Mouse (Mus musculus) megakaryocyte, embryonic 14.5 days (primary cell): ENCODE results near the gene Zfp710. TPM values are rescaled to one million over a fixed set of nuclear protein-coding genes. Genes with fewer than 3 reads are reported as not detected.
"Not testable (repeated sequence)": the region's sequence is repeated elsewhere in the genome, so short reads cannot be mapped to it uniquely, and the experiment has no call there.

Experiments used
- H3K27me3 ChIP-seq: replicated peaks from 2 replicates; pipeline ENCODE3; 2012; ENCODE audit warnings: inconsistent platforms
- H3K36me3 ChIP-seq: replicated peaks from 2 replicates; pipeline ENCODE3; 2012; ENCODE audit warnings: low read length, inconsistent platforms, mixed read lengths
- H3K4me1 ChIP-seq: 2 replicates; pipeline ENCODE4 v1.6.1; 2012; ENCODE audit warnings: inconsistent platforms
- H3K4me3 ChIP-seq: replicated peaks from 2 replicates; pipeline ENCODE3; 2012; ENCODE audit warnings: moderate library complexity, mild to moderate bottlenecking, inconsistent platforms
- H3K9me3 ChIP-seq: 2 replicates; pipeline ENCODE4 v1.6.1; 2012; ENCODE audit warnings: inconsistent platforms
- FLI1 ChIP-seq: IDR thresholded peaks from 2 replicates; pipeline ENCODE4 v1.6.1; 2012; ENCODE audit warnings: low read length, inconsistent platforms, mixed read lengths
- GATA1 ChIP-seq: IDR thresholded peaks from 3 replicates; pipeline ENCODE4 v1.6.1; 2012; ENCODE audit warnings: mixed read lengths, low read length, inconsistent platforms, borderline replicate concordance
- polyA plus RNA-seq: library from polyadenylated mRNA; stranded (reverse); fragments of >175 nt; gene quantifications from 2 replicates; pipeline ENCODE4 v1.2.3, GENCODE M21; 2012; ENCODE audit warnings: low replicate concordance; ENCODE audit not compliant: insufficient read depth

The Zfp710 gene
- polyA plus RNA-seq, 1 experiment: 55.0 TPM

DNA sequence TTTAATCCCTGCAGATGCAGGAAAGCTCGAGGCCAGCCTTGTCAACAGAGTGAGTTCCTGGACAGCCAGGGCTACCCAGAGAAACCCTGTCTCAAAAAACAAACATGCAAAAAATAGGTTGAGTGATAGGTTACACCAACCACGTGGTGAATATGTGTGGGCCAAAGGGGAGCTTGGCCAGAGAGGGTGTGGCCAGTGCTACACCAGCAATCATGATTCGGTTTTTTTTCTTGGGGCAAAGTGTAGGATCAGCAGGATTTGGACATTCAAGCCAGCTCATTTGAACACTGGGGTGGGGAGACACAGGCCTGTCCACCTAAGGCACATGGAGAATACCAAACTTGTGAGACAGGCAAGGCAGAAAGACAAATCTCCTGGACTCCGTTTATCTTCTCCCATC is 104.7 kb downstream of the Zfp710 start:
- Histone ChIP-seq H3K9me3 (no peaks in the 10 kb centered on the region), H3K36me3 (no peaks in the 10 kb centered on the region), H3K4me1 (peaks cover 49% of the 10 kb centered on the region), H3K4me3 (no peak overlapping the region), H3K27me3 (no peaks in the 10 kb centered on the region)
- TF ChIP-seq GATA1: no peak
- no peak for TF ChIP-seq FLI1

DNA sequence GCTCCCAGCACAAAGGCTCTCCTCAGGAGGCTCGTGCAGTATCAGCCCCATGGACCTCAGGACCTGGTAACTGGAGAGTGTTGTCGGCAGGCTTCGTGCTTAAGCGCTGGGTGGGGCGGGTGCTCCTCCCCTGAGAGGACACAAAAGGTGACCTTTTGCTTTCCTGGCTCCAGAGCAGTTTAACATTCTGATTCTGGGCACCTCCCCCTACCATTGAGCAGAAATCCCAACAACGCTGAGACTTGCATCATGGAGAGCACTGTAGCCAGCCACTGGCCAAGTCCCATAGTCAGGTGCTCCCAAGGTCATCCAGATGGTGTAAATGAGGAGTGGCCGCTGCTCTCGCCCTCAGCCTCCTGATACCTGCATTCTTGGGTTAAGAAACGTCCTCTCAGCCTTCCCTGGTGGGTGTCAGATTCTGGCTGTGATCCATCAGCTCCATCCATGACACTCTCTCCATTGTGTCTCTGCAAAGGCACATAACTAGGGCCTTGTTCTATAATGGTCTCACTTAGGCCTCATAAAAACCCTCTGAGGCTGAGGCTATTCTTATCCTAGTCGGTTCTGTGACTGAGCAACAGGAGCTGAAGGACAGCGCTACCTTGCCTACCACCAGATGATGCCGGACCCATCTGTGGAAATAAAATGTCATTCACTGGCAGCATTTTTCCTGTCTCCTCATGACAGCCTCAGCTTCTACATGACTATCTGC is 105.9 kb downstream of the Zfp710 start:
- Histone ChIP-seq H3K27me3 (no peaks in the 10 kb centered on the region), H3K9me3 (no peaks in the 10 kb centered on the region), H3K4me1 (peaks cover 59% of the 10 kb centered on the region), H3K36me3 (no peaks in the 10 kb centered on the region), H3K4me3 (no peak overlapping the region)
- TF ChIP-seq GATA1: no peak
- no peak for TF ChIP-seq FLI1

DNA sequence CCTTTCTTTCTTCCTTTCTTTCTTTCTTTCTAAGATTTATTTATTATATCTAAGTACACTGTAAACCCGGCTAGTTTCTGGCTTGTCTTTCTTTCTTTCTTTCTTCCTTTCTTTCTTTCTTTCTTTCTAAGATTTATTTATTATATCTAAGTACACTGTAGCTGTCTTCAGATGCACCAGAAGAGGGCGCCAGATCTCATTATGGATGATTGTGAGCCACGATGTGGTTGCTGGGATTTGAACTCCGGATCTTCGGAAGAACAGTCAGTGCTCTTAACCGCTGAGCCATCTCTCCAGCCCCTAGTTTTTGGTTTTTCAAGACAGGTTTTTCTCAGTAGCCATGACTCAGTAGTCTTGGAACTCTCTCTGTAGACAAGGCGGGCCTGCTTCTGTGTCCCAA is 106.7 kb downstream of the Zfp710 start:
- not testable (repeated sequence) for H3K9me3 ChIP-seq, H3K4me3 ChIP-seq, H3K36me3 ChIP-seq, H3K27me3 ChIP-seq
- H3K4me1 ChIP-seq: peaks cover 61% of the 10 kb centered on the region

DNA sequence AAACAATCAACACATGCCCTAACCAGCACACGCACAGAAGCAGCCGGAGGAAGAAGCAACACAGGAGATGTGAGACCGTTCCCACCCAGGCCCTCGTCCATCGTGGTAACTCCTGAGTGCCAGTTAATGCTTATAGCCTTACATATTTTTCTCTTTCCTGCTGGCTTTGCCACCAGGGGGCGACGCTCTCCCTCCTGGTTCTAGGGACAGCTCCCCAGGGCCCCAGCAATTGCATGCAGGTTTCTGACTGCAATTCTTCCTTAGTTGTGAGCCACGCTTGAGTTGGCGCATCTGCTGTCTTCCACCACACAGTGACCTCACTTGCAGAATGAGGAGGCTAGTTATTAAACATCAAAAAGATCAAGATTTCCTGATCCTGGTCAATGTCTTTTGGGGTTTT is 107.9 kb downstream of the Zfp710 start:
- no peak for TF ChIP-seq GATA1
- TF ChIP-seq FLI1: no peak
- H3K27me3 ChIP-seq: no peaks in the 10 kb centered on the region

DNA sequence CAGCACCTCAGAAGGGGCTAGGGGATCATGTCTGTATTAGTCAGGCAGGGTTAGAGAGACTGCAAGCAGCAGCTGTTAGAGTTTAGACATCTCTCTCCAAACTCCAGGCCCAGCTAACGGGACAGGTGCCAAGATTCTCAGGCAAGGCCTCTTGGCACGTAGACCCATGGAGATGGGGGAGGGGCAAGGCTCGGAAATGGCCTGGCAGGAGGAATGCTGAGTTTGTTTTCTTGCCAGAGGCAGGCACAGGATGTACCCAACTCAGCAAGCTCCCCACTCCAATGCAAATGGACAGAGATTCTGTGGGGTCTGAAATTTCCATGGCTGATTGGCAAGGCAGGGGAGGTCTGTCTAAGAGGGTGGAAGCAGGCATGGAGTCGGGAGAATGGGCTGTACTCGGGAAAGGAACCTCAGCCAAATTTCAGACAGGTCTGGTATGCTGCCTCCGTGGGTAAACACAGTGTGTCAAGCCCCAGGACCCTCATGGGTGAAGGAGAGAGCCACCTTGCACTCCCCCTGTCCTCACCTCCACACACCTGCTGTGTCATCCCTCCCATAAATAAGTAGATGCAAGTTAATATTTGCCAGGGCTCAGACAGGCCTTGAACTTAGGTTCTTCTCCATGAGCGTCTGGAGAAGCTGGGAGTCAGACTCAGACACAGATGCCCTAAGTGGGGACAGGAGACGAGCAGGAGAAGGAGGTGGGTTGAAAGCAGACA is 110.0 kb downstream of the Zfp710 start:
- Histone ChIP-seq H3K4me1 (peaks cover 45% of the 10 kb centered on the region), H3K4me3 (peak overlapping the region; percentile 74), H3K36me3 (peaks cover 13% of the 10 kb centered on the region), H3K9me3 (peaks cover 18% of the 10 kb centered on the region), H3K27me3 (no peaks in the 10 kb centered on the region)
- no peak for TF ChIP-seq GATA1

More for the DNA sequence above, 107.9 kb downstream of the Zfp710 start:
- Histone ChIP-seq H3K4me1 (peaks cover 51% of the 10 kb centered on the region), H3K4me3 (no peak overlapping the region), H3K9me3 (peaks cover 12% of the 10 kb centered on the region), H3K36me3 (peaks cover 11% of the 10 kb centered on the region)

DNA sequence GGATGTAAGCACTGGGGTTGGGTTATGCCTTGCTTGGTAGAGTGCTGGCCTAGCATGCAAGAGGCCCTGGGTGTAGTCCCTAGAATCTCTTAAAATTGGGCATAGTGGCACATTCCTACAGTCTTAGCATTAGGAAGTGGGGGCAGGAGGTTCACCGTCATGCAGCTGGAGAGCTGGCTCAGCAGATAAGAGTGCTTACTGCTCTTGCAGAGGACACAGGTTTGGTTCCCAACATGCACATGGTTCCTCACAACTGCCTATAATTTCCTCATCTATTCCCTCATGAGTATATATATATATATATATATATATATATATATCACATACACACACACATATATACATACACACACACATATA is 110.5 kb downstream of the Zfp710 start:
- Histone ChIP-seq H3K9me3 (peaks cover 18% of the 10 kb centered on the region), H3K4me1 (peaks cover 45% of the 10 kb centered on the region), H3K36me3 (peaks cover 13% of the 10 kb centered on the region), H3K27me3 (no peaks in the 10 kb centered on the region), H3K4me3 (peak overlapping the region; percentile 74)
- TF ChIP-seq FLI1: no peak
- no peak for TF ChIP-seq GATA1

DNA sequence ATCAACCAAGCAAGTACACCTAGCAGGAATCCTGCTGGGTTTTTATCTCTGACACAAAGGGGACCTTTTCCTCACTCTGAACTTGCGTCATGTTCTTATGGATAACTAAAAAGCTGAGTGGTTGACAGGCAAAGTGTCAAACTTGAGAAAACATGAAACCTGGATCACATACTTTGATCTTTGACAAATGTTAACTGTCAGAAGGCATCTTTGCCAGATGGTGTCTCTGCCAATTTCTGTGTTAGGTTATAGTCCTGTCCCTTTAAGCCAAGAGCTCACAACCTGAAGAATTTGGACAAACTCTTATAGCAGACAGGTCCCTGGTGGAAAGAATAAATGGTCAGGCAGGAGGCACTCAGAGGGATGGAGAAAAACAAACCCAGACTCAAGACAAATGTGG is 113.8 kb downstream of the Zfp710 start:
- no peaks in the 10 kb centered on the region for H3K27me3 ChIP-seq
- peaks cover 13% of the 10 kb centered on the region for H3K36me3 ChIP-seq
- peaks cover 18% of the 10 kb centered on the region for H3K9me3 ChIP-seq
- peaks cover 58% of the 10 kb centered on the region for H3K4me1 ChIP-seq
- TF ChIP-seq FLI1: no peak
- no peak for TF ChIP-seq GATA1
- H3K4me3 ChIP-seq: no peak overlapping the region

DNA sequence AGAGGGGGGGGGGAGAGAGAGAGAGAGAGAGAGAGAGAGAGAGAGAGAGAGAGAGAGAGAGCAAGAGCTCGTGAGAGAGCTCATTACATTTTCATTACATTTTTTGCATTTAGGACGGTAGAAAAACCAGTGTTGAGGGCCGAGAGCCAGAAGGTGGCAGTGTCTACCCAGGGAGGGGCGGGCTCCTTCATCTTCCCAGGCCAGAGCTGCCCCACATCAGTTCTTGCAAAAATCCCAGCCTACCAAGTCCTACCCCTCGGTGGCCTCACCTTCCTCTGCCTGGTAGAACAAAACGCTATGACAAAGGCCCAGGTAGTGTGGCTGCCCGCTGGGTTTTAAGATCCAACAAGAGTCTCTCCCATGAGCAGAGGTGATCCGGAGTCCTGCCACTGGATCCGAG is 116.2 kb downstream of the Zfp710 start:
- no peak overlapping the region for H3K4me3 ChIP-seq
- TF ChIP-seq FLI1: no peak
- TF ChIP-seq GATA1: no peak
- peaks cover 13% of the 10 kb centered on the region for H3K36me3 ChIP-seq
- peaks cover 18% of the 10 kb centered on the region for H3K9me3 ChIP-seq
- no peaks in the 10 kb centered on the region for H3K27me3 ChIP-seq
- H3K4me1 ChIP-seq: peaks cover 58% of the 10 kb centered on the region

Other genes with a start within 250 kb of the Zfp710 start
- not detected in 2 replicates for gene Mesp1, start 231.0 kb upstream of the Zfp710 start, polyA plus RNA-seq
- not detected in 2 replicates for gene Mesp2, start 214.1 kb upstream of the Zfp710 start, polyA plus RNA-seq
- 3.1 and 11.4 TPM in 2 replicates for gene Anpep, start 163.8 kb upstream of the Zfp710 start, polyA plus RNA-seq
- 5.0 and 7.9 TPM in 2 replicates for gene Ap3s2, start 104.2 kb upstream of the Zfp710 start, polyA plus RNA-seq
- 0.74 and 1.5 TPM in 2 replicates for gene Arpin, start 89.5 kb upstream of the Zfp710 start, polyA plus RNA-seq
- gene Idh2, start 90.6 kb downstream of the Zfp710 start, polyA plus RNA-seq: 14.1 and 79.2 TPM in 2 replicates
- 30.8 and 31.0 TPM in 2 replicates for gene Sema4b, start 162.0 kb downstream of the Zfp710 start, polyA plus RNA-seq
- gene Cib1, start 208.0 kb downstream of the Zfp710 start, polyA plus RNA-seq: 42.4 and 54.0 TPM in 2 replicates
- gene Gdpgp1, start 208.1 kb downstream of the Zfp710 start, polyA plus RNA-seq: 1.6 and 7.0 TPM in 2 replicates
- gene Ttll13, start 221.6 kb downstream of the Zfp710 start, polyA plus RNA-seq: 0.11 TPM in 1 of 2 replicates, not detected in the other
- gene Ngrn, start 236.4 kb downstream of the Zfp710 start, polyA plus RNA-seq: 3.8 and 39.8 TPM in 2 replicates
- gene Vps33b, start 244.8 kb downstream of the Zfp710 start, polyA plus RNA-seq: 1.8 and 5.0 TPM in 2 replicates